Mouse (Mus musculus): Measurements from ENCODE around the gene Atp1b3.
A peak's percentile ranks its signal among the peaks of the same experiment; 100 is the strongest.

GRCm38 (mm10) chr9:96350010-96350409 lies 14.2 kb downstream of the Atp1b3 start:
- TF ChIP-seq EP300 (IDR thresholded peaks at IDR 0.05; ENCODE audit: low read depth) (no peak), CTCF (IDR thresholded peaks at IDR 0.05; ENCODE audit: low read depth) (peak; percentile 70)
